Mouse (Mus musculus) urinary bladder, adult 2 months (tissue): ENCODE results near the gene Susd1. TPM values are rescaled to one million over a fixed set of nuclear protein-coding genes. Genes with fewer than 3 reads are reported as not detected.

Experiments
- DNase-seq: peaks from one replicate; pipeline ENCODE4 v3.0.0; 2022; ENCODE audit warnings: low spot score
- polyA plus RNA-seq: library from polyadenylated mRNA; depleted of rRNA; stranded (reverse); fragments of >200 nt; gene quantifications from 2 replicates; pipeline ENCODE4 v1.2.3, GENCODE M21; 2012

The Susd1 gene
- polyA plus RNA-seq, 1 experiment = 17.6 TPM

DNA sequence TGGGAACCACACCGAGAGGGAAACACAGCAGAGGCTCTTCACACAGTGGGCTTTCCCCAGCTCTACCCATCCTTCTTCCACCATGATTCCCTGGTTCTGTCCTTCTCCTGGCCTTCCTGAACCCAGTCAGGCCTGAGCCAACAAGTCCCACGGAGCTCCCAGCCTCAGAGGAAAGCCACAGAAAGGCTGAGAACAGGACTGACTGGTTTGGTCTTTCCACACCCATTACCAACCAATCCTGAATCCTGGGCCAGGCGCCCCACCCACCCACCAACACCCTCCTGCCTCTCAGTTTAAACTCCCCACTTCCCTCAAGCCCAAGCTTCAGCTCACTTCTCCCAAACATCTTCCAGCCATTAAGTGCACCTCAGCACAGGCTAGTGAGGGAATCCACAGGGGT is 4.4 kb downstream of the Susd1 start:
- no peak for DNase-seq

DNA sequence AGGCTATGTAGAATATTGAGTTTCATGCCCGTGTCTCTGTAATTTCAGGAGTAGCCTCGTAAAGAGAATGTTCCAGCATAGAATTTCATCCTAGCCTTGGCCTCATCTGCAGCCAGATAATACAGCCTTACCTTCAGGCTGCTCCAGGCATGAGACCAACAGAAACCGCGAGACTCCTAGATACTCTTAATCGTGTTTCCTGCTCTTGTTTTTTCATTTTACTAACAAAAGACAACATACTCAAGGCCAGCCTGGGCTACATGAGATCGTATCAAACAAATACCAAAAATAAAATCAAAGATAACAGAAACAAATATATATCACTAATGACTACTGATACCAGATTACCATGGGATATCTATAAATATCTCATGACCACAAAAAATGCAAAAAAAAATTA is 9.3 kb downstream of the Susd1 start:
- DNase-seq = no peak

DNA sequence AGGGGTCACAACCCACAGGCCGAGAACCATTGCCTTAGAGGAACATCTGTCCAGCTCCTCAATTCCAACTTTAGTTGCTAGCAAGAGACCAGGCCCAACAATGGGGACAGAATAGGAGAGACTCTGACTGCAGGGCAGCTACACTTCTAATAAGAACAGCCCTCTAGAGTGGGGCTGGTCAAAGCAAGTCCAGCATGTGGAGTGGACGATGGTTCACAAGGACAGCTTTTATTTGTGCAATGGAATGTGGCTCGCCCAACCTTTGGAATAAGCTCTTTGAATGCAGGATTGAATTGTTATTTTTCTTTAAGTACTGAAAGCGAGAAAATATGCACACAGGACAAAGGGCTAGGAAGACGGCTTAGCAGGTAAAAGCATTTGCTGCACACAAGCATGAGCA is 12.0 kb downstream of the Susd1 start:
- no peak for DNase-seq

DNA sequence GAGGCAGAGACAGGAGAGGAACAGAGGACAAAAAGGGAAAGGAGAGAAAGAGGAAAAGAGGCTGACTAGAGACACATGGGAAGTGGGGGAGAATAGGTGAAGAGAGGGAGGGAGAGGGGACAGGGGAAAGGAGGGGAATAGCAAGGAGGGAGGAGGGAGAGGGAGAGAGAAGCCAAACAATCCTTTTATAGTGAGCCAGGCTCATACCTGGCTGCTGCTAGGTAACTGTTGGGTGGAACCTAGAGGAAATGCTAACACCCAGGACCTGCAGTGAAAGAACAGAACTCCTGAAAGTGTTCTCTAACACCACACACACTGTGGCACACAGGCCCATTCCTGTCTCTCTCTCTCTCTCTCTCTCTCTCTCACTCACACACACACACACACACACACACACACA is 15.6 kb downstream of the Susd1 start:
- no peak for DNase-seq

DNA sequence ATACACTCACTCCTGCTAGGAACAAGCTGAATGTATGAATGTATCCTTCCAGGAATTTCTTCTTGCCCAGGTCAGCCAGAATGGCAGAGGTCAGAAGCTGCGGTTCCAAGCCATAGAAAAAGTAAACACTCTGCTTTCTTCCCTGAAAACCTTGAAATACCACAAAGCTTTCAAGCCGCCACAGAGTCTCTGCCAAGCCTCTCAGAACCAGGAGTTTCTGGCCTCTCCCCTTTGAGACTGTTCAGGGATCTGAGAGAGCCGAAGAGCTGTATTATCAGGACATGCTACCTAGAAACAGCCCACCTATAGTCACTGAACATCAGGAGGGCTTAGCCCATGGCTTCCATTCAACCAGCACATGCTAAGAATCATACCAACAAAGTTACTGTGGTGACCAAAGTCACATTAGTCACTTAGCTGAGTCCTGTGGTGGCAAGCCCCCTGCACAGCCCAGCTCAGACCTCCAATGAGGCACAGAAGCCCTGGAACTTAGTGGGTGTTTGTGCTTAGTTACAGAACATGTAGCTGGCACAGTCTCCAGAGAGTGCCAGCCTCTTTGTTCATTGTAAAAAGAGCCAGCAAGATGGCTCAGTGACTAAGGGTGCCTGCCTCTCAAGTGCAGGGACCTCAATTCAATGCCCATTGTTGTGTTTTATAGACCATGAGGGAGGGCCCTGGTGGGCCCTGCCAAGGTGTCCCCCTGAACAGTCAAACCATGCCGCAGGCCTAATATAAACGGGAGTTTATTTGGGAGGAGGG is 16.2 kb downstream of the Susd1 start:
- no peak for DNase-seq

DNA sequence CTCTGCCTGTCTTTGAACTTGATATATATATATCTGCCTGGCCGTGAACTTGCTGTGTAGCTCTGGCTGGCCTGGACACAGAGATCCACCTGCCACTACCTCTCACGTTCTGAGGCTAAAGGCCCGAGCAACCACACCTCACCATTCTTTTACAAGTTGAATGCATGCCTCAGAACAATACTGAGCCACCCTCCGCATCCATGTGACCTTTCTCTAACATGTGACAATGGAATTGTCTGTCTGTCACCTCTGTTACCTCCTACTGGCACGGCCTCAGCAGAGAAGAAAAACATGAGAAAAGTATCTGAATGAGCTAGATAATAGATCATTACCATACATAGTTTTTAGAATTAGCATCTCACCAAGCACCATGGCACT is 17.1 kb downstream of the Susd1 start:
- DNase-seq = no peak

DNA sequence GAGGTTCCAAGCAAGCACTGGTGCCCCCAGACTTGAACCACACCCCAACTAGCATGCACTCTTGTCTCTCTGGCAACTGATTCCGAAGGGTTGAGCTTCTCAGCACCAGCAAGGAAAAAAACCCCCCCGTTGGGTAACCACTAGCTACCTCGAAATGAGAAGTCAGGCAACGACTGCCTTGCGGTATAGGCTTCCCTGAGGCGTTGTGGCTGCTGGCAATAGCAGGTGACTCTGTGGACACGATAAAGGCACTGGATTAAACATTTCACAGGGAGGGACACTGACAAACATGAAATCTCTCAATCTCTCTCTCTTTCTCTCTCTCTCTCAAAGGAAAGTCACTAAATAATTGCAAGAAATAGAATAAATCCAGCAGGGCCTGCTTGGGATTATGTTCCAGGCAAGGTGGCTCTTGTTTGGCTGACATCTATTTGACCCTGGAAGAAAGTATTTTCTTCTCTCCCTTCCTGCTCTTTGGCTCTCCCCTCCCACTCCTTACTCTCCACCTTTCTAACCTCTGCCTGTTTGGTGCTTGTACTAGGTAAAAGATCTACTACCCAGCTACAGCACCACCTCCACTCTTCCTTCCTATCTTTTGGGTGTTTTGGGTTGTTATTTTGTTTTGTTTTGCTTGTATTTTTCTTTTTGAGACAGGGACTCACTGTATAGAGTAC is 17.6 kb downstream of the Susd1 start:
- no peak for DNase-seq

DNA sequence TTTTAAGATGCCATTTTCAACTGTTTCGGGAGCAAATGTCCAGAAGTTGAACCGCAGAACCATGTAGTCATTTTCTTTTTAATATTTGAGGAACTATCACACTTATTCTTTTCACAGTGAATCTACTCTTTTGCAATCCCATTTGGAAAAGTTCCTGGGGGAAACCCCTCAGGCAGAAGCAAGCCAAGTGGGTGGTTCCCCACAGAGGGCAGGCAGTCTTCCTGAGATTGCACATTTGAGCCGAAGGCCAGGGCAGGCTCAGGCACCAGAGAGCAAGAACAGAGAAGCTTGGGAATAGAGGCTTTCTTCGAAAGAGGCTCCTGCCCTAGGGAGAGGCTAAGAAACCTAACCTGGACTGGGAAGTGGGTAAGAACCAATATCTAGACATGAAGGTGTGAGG is 19.2 kb downstream of the Susd1 start:
- no peak for DNase-seq

DNA sequence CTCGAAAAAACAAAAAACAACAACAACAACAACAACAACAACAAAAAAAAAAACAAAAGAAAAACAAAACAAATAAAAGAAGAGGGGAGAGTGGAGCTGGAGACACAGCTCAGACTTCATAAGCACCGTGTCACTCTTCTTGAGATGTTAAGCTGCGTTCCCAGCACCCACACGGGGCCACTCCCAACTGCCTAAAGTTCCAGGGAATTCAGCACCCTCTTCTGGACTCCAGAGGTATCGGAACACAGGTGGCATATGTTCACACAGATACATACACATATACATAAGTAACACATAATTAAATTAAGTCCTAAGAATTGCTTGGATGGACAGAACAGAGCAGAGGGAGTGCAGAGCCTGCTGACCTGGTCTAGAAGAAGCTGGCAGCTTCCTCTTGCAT is 25.0 kb downstream of the Susd1 start:
- DNase-seq = no peak

DNA sequence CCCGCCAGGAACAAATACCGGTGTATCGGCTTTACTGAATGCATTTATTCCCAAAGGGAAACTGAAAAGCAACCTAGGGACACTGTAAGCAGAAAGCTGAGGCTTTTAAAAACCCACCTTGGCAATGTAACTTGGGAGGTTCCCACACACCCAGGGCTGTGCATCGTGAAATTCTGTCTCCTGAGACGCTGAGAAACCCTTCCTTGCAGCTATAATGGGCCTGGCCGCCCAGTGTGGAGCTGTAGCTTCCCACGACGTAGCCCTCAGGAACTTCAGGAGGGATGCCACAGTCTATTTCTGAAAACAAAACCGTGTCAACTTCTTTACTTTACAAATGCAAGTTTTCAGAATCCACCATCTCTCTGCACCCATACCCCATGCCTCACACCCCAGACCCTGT is 27.3 kb downstream of the Susd1 start:
- DNase-seq = no peak

DNA sequence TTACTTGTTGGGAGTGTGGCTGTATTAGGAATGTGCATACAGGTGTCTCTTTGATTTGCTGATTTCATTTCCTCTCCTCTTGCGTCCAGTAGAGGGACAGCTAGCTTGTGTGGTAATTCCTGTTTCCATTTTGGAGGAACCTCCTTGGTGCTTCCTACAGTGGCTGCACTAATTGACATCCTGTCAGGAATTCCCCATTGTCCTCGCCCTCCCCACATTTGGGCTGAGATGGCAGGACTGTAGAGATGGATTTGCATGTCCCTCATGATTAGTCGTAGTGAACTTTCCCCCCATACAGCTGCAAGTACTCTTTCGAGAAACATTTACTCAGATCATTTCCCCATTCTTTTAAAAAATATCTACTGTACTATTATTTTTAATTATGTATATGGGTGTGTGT is 30.7 kb downstream of the Susd1 start:
- no peak for DNase-seq

DNA sequence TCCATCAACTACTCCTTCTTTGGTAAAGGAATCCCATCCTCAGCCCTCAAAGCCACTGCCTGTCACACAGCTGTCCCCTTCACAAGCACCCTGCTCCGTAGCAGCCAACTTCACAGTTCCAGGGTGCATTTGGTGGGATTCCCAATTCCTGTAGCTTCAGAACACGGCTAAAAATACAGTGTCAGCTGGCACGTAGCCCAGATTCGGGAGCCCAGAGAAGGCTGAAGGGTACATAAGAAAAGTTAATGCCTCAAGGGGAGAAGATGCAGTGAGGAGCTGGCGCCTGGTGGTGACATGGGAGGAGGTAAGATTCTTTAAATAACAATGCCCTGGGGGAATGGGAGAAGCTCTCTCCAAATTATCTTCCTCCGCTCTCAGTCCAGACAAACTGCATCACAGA is 34.1 kb downstream of the Susd1 start:
- DNase-seq = no peak

DNA sequence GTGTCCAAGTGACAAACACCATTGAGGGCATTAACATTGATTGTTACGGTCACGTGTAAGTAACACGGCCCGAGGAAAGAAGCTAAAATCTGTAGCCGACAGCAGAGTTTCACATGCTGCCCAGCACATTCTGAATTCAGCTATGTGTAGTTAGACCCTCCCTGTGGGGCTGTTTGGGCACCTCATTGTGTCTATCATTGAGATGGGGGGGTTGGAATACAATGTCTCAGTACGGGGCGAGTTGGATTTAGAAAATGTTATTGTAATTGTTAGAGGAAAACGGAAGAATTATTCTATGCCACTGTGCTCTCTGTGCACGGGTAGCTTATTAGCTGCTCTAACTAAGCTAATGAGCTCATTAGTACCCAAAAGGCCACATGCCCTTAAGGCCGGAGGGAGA is 37.5 kb downstream of the Susd1 start:
- no peak for DNase-seq

DNA sequence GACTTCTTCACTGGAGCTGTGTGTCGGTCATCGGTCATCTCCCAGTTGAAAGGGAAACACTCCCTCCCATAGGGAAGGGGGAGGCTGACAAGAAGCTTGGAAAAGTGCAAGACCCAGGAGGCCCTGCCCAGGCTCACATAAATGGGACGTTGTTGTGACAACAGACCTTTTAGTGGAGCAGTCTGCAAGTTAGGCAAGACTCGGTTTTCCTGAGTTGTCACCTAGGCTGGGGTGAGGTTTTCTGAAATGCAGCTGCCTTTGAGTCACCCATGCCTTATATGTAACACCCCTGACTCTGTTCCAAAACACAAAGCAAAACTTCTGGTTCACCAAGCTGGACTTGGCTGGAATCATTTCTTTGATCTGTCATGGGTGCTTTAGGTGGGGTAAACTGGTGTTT is 39.1 kb downstream of the Susd1 start:
- no peak for DNase-seq

DNA sequence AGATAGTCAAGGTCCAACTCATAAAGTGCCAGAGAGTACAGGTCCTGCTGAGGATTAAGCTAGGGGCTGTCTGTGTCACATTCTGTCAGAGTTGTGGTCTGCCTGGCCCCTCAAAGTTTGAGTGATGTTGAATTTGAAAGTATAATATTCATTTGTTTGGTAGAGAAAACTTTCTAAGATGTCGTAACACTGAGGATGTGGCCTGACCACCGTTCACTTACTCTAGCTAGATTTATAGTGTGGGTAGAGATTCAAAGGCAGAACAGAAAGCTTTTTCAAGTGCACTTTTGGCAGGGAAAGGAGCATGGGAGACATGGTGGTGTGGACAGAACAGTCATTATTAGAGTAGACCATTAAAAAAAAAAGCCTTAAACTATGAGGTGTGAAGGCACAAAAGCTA is 42.9 kb downstream of the Susd1 start:
- no peak for DNase-seq

DNA sequence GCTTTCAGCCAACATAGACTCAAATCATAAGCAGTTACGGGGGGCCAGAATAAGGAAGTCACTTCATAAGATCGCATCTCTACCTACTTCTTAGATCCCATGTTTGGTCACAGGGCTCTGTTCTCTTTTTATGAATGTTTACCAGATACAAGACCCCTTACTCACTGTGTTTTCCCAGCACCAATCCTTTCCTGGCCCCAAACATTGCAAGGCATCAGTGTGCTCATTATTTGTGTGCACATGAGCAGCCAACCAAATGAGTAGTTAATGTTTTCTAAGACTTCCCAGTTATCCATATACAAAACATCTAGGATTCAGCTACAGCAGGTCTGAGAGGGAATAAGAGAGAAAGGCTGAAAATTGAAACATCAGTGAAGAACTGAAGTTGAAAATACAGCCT is 44.3 kb downstream of the Susd1 start:
- no peak for DNase-seq

DNA sequence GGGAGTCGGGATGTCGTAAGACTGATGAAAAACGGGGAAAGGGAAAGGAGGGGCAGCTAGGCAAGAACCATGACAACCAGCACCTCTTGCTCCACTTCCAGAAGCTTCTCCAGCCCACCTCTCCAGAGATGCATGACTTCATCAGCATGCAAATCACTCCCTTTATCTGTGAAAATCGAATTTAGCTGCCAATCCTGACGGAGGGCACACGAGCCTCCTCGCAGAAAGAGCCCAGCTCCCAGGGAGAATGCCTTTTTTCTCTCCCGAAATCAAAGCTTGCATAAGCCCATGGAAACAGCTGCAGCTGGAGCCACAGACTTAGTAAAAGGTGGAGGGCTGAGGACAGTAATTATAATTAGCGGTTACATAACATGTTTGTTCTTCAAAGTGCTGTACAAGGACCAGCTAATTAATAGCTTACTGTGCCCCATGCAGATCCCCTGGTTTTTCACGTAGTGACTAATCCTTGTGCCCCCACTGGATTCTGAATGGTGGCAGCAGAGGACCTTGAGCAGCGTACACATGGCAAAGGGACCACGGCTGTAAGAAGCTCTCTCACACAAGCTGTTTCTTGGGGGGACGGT is 49.9 kb downstream of the Susd1 start:
- DNase-seq = no peak

DNA sequence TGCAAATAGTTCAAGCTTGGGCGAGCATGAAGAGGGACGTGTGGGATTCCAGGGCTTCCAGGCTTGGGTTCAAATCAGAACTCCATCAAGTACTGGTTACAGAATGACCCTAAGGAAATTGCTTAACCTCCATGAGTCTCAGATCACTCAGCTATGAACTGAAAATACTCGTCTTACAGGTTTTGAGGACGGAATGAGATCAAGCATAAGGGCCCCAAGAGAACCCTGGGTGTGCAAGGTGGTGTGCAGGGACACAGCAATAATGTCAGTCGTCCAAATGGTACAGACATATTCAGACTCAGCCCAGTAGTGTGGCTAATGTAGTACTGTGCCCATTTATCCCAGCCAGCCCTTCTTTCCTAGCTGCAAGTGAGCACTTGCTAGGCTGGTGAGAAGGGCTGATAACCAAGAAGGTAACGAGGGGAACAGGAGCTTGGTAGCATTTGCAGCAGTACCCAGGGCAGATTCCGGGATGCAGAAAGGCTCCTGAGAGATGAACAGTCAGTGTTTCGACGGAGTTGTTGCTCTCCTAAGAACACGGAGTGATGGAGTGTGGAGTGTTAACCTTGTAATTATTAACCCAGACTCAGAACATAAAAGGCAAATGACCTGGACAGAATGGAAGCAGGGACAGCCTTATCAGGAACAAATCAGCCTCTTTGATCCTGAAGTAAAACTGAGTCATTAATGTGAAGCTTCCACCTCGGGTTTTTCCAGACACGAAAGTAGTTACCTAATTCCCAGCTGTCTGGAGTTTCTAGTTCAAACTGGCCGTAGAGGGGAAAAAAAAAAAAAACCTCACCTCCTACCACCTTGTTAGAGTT is 50.8 kb downstream of the Susd1 start:
- DNase-seq = no peak

DNA sequence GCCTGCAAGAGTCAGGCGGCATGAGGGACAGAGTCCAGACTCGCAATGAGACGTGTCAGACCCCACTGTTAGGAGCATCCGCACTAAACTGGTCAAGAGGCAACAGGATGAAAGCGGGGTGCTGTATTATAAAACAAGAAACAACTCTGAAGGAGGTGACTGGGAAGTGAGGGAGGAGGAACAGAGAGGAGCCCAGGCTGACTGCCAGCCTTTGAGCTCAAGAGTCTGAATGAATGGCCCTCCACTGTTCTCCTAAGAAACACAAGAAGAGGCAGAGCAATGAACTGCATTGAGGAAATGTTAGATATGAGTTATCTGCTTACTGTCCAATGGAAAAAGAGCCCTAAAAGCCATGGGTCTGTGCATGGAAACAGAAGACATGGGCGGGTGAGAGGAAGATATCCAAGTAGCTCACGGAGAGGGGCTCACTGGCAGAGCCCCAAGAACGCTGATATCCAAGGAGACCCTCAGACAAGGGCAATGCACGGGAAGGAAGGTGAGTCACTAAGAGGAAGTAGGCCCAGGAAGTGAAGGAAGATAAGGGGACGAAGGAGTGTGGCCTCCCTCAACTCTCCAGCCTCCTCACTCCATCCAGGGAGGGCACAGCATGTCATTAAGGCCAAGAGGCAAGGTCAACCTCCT is 53.1 kb downstream of the Susd1 start:
- DNase-seq = no peak

DNA sequence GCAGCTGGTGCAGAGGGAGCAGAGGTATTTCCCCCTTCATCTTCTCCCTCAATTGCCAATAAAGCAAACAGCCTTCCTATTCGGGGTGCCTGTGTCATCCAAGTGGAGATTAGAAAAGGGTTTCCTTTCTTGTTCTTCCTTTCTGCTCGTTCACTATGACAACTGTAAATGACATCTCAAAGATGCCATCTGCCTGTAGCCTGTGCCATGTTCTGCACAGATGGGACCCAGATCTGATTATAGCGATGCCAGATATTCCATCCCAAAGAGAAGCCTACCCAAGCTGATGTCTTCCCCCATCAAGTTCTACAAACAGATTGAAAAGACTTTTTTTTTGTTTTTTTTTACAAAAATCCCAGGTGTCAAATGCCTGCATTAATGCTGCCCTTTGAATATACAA is 54.6 kb downstream of the Susd1 start:
- no peak for DNase-seq

DNA sequence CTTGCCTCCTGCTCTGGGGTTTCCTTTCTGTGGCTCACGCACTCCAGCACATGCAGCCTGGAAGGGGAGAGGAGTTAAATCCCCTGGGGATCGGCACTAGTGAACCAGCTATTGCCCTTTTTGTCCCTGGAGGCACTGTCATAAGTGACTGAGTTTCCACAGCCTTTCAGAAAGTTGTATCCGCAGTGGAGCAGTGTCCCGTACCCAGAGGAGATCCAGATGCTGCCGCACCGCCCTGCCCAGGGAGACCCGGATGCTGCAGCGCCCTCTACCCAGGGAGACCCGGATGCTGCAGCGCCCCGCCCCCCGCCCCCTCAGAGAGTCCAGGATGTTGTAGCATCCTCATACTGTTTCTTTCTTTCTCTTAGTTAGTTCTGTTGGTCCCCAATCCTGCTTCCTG is 56.3 kb downstream of the Susd1 start:
- DNase-seq = no peak
